Mouse (Mus musculus): ENCODE results near the gene Sdhaf1. TPM values are rescaled to one million over a fixed set of nuclear protein-coding genes. Genes with fewer than 3 reads are reported as not detected.
A peak's percentile ranks its signal among the peaks of the same experiment; 100 is the strongest.

Gene Sdhaf1
- polyA plus RNA-seq, 1 experiment from 2014 or later: 5.1 TPM

- H3K9me3 ChIP-seq (replicated peaks): no peaks in the 10 kb centered on the region
- WGBS (ENCODE audit: insufficient replicate concordance): 20% methylated on average over 21 of the region's 21 CpGs
- no peak overlapping the region for H3K4me3 ChIP-seq (replicated peaks)
- H3K9ac ChIP-seq: no peak overlapping the region
- no peak overlapping the region for H3K4me2 ChIP-seq
- no peak overlapping the region for H3K27ac ChIP-seq (replicated peaks)
- ATAC-seq (ENCODE audit: insufficient read depth): no peak
- H3K4me1 ChIP-seq (replicated peaks): 0 out of 2 replicates have a peak, but pooled peaks cover 2% of the 10 kb centered on the region
- no peaks in the 10 kb centered on the region for H3K36me3 ChIP-seq (replicated peaks)
- peaks cover 42% of the 10 kb centered on the region for H3K27me3 ChIP-seq
Measured at GRCm38 (mm10) chr7:30346635-30347379, 23.1 kb upstream of the Sdhaf1 start.

GRCm38 (mm10) chr7:30339432-30340109 lies 15.9 kb upstream of the Sdhaf1 start:
- H3K36me3 ChIP-seq (replicated peaks): no peaks in the 10 kb centered on the region
- no peak overlapping the region for H3K9ac ChIP-seq
- 48% methylated on average over 5 of the region's 5 CpGs for WGBS (ENCODE audit: insufficient replicate concordance)
- H3K27me3 ChIP-seq: peaks cover 16% of the 10 kb centered on the region
- ATAC-seq (ENCODE audit: insufficient read depth): no peak
- no peak overlapping the region for H3K4me3 ChIP-seq (replicated peaks)
- no peak overlapping the region for H3K27ac ChIP-seq (replicated peaks)
- no peaks in the 10 kb centered on the region for H3K4me1 ChIP-seq (replicated peaks)
- H3K4me2 ChIP-seq: no peak overlapping the region
- H3K9me3 ChIP-seq (replicated peaks): no peaks in the 10 kb centered on the region

DNA sequence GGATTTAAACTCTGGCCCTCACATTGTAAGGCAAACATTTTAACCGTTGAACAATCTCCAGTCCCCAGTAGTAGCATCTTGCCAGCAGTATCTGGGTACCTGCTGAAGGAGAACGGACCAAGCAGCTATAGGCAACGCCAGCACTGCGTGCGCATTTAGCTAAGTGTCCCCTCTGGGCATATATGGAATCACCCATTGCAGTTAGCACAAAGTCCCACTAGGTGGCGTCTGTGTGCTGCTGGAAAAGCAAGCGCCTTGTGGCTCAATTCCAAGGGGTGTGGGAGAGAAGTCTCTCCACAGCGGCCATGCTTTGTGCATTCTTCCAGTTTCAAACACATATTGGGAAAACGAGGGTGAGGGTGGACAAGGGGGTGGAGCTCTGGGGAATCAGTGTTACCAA lies 12.7 kb upstream of the Sdhaf1 start:
- Histone ChIP-seq H3K9me3 (replicated peaks) (no peaks in the 10 kb centered on the region), H3K27me3 (peaks cover 35% of the 10 kb centered on the region), H3K4me1 (replicated peaks) (peaks cover 4% of the 10 kb centered on the region; the same call in 1 of the 2 replicates), H3K27ac (replicated peaks) (no peak overlapping the region), H3K9ac (no peak overlapping the region), H3K36me3 (replicated peaks) (no peaks in the 10 kb centered on the region), H3K4me2 (no peak overlapping the region), H3K4me3 (replicated peaks) (no peak overlapping the region)
- no peak for ATAC-seq (ENCODE audit: insufficient read depth)
- 6% methylated on average over 9 of the region's 9 CpGs for WGBS (ENCODE audit: insufficient replicate concordance)

DNA sequence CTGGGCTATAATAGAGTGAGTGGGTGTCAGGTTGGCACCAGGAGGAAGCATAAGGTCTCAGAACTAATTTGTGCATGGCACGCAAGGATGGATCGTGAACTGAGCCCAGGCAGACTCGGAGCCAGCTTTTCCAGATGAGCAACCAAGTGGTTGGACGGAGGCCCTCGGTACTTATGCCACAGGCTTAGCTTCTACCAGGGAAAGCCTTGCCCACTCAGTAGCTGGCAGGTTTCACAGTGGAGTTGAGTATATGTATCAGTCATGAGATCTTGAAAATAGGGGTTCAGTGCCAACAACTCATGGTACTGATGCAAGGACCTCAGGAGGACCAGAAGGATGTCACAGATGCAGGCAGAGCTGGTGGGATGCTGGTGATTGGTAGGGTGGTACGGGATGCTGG lies 12.0 kb upstream of the Sdhaf1 start:
- no peaks in the 10 kb centered on the region for H3K36me3 ChIP-seq (replicated peaks)
- ATAC-seq (ENCODE audit: insufficient read depth): no peak
- no peak overlapping the region for H3K4me2 ChIP-seq
- WGBS (ENCODE audit: insufficient replicate concordance): 63% methylated on average over 6 of the region's 6 CpGs
- no peaks in the 10 kb centered on the region for H3K9me3 ChIP-seq (replicated peaks)
- H3K27ac ChIP-seq (replicated peaks): no peak overlapping the region
- H3K4me3 ChIP-seq (replicated peaks): no peak overlapping the region
- peaks cover 4% of the 10 kb centered on the region; the same call in 1 of the 2 replicates for H3K4me1 ChIP-seq (replicated peaks)
- no peak overlapping the region for H3K9ac ChIP-seq
- peaks cover 35% of the 10 kb centered on the region for H3K27me3 ChIP-seq

DNA sequence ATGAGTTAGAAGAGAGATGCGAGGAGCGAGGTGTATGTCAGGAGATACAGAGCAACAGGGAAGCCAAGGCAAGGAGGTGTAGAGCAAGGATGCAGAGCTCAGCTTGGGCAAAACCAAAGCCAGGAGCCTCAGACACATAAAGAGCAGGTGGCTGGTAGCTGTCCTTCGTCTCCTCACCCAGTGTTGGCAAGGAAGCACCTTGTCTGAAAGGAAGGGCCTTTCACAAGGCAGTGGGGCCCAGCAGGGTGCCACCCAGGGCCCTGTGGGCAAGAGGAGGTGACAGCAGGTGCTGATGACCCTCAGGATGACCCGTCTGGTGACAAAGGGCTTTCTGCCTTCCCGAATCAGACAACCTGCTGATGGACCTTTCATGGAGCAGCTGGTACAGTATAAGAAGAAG lies 10.9 kb upstream of the Sdhaf1 start:
- no peak overlapping the region for H3K4me2 ChIP-seq
- H3K4me1 ChIP-seq (replicated peaks): peaks cover 4% of the 10 kb centered on the region; the same call in 1 of the 2 replicates
- H3K27me3 ChIP-seq: peaks cover 41% of the 10 kb centered on the region
- H3K36me3 ChIP-seq (replicated peaks): no peaks in the 10 kb centered on the region
- H3K9ac ChIP-seq: no peak overlapping the region
- no peaks in the 10 kb centered on the region for H3K9me3 ChIP-seq (replicated peaks)
- no peak overlapping the region for H3K27ac ChIP-seq (replicated peaks)
- H3K4me3 ChIP-seq (replicated peaks): no peak overlapping the region
- ATAC-seq (ENCODE audit: insufficient read depth): no peak
- WGBS (ENCODE audit: insufficient replicate concordance): 46% methylated on average over 5 of the region's 5 CpGs

DNA sequence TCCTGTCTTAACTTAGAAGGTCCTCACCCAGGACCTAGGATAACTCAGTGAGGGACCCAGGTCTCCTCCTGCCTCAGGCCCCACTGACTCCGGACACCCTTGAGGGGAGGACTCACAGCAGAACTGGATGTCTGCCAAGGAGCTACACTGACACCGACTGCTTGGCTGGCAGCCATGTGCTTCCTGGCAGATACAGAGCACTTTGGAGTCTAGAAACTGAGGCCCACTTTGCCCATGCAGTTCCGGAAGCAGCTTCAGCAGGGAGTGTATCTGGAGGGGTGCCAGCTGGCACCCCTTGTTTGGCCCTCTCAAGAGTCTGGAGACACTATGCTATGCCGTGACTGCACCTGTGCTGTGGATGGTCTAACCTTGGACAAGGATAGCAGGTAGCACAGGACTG lies 9.7 kb upstream of the Sdhaf1 start:
- 36% methylated on average over 4 of the region's 4 CpGs for WGBS (ENCODE audit: insufficient replicate concordance)

GRCm38 (mm10) chr7:30332622-30333259 lies 9.0 kb upstream of the Sdhaf1 start:
- no peak overlapping the region for H3K4me3 ChIP-seq (replicated peaks)
- no peak overlapping the region for H3K9ac ChIP-seq
- no peak overlapping the region for H3K27ac ChIP-seq (replicated peaks)
- no peak for ATAC-seq (ENCODE audit: insufficient read depth)
- no peaks in the 10 kb centered on the region for H3K9me3 ChIP-seq (replicated peaks)
- no peak overlapping the region for H3K4me2 ChIP-seq
- H3K4me1 ChIP-seq (replicated peaks): peaks cover 4% of the 10 kb centered on the region; the same call in 1 of the 2 replicates
- peaks cover 41% of the 10 kb centered on the region for H3K27me3 ChIP-seq
- H3K36me3 ChIP-seq (replicated peaks): no peaks in the 10 kb centered on the region
- 45% methylated on average over 18 of the region's 18 CpGs for WGBS (ENCODE audit: insufficient replicate concordance)

More for the DNA sequence above, 9.7 kb upstream of the Sdhaf1 start:
- peaks cover 4% of the 10 kb centered on the region; the same call in 1 of the 2 replicates for H3K4me1 ChIP-seq (replicated peaks)
- H3K9me3 ChIP-seq (replicated peaks): no peaks in the 10 kb centered on the region
- no peak overlapping the region for H3K4me2 ChIP-seq
- no peak overlapping the region for H3K4me3 ChIP-seq (replicated peaks)
- H3K27ac ChIP-seq (replicated peaks): no peak overlapping the region
- no peak overlapping the region for H3K9ac ChIP-seq
- H3K27me3 ChIP-seq: peaks cover 41% of the 10 kb centered on the region
- no peak for ATAC-seq (ENCODE audit: insufficient read depth)
- H3K36me3 ChIP-seq (replicated peaks): no peaks in the 10 kb centered on the region

- Histone ChIP-seq H3K27ac (replicated peaks) (no peak overlapping the region), H3K36me3 (replicated peaks) (no peaks in the 10 kb centered on the region), H3K4me1 (replicated peaks) (peaks cover 4% of the 10 kb centered on the region; the same call in 1 of the 2 replicates), H3K9ac (no peak overlapping the region), H3K4me2 (no peak overlapping the region), H3K9me3 (replicated peaks) (no peaks in the 10 kb centered on the region), H3K27me3 (peaks cover 41% of the 10 kb centered on the region), H3K4me3 (replicated peaks) (no peak overlapping the region)
- ATAC-seq (ENCODE audit: insufficient read depth): 0 out of 2 replicates have a peak, but pooled peaks have one; percentile 44
- 8% methylated on average over 13 of the region's 13 CpGs for WGBS (ENCODE audit: insufficient replicate concordance)
Measured at GRCm38 (mm10) chr7:30331887-30332286, 8.2 kb upstream of the Sdhaf1 start.

- 43% methylated on average over 10 of the region's 10 CpGs for WGBS (ENCODE audit: insufficient replicate concordance)
- ATAC-seq (ENCODE audit: insufficient read depth): no peak
- Histone ChIP-seq H3K4me3 (replicated peaks) (no peak overlapping the region), H3K27ac (replicated peaks) (no peak overlapping the region), H3K4me1 (replicated peaks) (peaks cover 2% of the 10 kb centered on the region; the same call in 1 of the 2 replicates), H3K27me3 (peaks cover 21% of the 10 kb centered on the region), H3K36me3 (replicated peaks) (no peaks in the 10 kb centered on the region), H3K9ac (no peak overlapping the region), H3K4me2 (no peak overlapping the region), H3K9me3 (replicated peaks) (no peaks in the 10 kb centered on the region)
Measured at GRCm38 (mm10) chr7:30328379-30328778, 4.7 kb upstream of the Sdhaf1 start.

DNA sequence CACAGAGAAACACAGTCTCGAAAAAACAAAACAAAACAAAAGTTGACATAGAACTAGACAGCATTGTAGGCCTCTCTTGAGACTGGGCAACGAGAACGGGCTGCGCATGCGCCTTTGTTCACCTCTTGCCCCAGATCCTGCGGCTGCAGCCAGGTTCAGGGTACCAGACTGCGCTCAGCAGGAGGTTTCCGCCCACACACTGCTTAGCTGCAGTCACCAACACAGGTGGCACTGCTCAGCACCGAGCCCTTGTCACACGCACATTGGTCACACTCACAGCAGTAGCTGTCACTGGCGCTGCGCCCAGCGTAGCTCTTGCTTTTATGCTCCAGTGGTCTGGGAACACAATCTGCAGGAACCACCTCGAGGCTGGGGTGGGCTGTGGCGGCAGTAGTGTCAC lies 3.4 kb upstream of the Sdhaf1 start:
- H3K27ac ChIP-seq (replicated peaks): no peak overlapping the region
- no peaks in the 10 kb centered on the region for H3K36me3 ChIP-seq (replicated peaks)
- peaks cover 16% of the 10 kb centered on the region for H3K27me3 ChIP-seq
- no peak overlapping the region for H3K9ac ChIP-seq
- no peak overlapping the region for H3K4me2 ChIP-seq
- peaks cover 9% of the 10 kb centered on the region for H3K4me1 ChIP-seq (replicated peaks)
- no peak for ATAC-seq (ENCODE audit: insufficient read depth)
- 53% methylated on average over 15 of the region's 15 CpGs for WGBS (ENCODE audit: insufficient replicate concordance)
- H3K9me3 ChIP-seq (replicated peaks): no peaks in the 10 kb centered on the region
- H3K4me3 ChIP-seq (replicated peaks): no peak overlapping the region

GRCm38 (mm10) chr7:30326427-30326826 lies 2.7 kb upstream of the Sdhaf1 start:
- no peak overlapping the region for H3K9ac ChIP-seq
- H3K27me3 ChIP-seq: peaks cover 10% of the 10 kb centered on the region
- peaks cover 15% of the 10 kb centered on the region for H3K4me1 ChIP-seq (replicated peaks)
- H3K9me3 ChIP-seq (replicated peaks): no peaks in the 10 kb centered on the region
- no peak overlapping the region for H3K4me3 ChIP-seq (replicated peaks)
- H3K4me2 ChIP-seq: no peak overlapping the region
- no peak overlapping the region for H3K27ac ChIP-seq (replicated peaks)
- no peak for ATAC-seq (ENCODE audit: insufficient read depth)
- H3K36me3 ChIP-seq (replicated peaks): no peaks in the 10 kb centered on the region

Measured in liver, embryonic 15.5 days (tissue).